Mouse (Mus musculus) fibroblast of lung, adult 2 months (primary cell): Measurements from ENCODE around the gene Ppp1r11.
"Not testable (repeated sequence)": the region's sequence is repeated elsewhere in the genome, so short reads cannot be mapped to it uniquely, and the experiment has no call there.

Experiments
- DNase-seq: peaks from one replicate; pipeline ENCODE4 v3.0.0-alpha.2; 2011; ENCODE audit warnings: low read depth

Gene Ppp1r11

GRCm38 (mm10) chr17:36950981-36951947 lies at the start of gene Ppp1r11:
Ppp1r11 (minus strand) TSS chr17:36951741.
- peak; percentile 97 for DNase-seq

DNA sequence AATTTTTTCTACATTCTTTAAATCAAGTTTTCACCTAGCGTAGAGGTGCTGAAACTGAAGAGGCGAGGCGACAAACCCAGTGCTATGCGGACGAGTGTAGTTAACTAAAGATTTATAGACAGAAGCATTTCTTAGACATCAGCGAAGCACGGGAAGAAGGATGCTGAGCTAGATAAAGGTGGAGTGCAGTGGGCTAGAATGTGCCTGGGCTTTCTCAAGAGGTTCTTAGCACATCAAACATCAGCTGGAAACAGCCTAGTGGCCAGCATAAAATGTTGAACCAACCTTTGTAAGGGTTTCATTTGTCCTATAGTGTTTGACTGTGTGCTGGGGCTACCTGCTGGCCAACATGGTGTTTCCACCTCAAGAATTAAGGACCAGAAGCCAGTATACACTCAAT lies 49.3 kb upstream of the Ppp1r11 start, which contains the start of gene Zfp57:
Gene Zfp57, plus strand, starts transcription at position 301 of the 400 bp plus-strand sequence.
- DNase-seq = no peak

GRCm38 (mm10) chr17:36998477-36998876 lies 46.9 kb upstream of the Ppp1r11 start:
- DNase-seq = no peak

DNA sequence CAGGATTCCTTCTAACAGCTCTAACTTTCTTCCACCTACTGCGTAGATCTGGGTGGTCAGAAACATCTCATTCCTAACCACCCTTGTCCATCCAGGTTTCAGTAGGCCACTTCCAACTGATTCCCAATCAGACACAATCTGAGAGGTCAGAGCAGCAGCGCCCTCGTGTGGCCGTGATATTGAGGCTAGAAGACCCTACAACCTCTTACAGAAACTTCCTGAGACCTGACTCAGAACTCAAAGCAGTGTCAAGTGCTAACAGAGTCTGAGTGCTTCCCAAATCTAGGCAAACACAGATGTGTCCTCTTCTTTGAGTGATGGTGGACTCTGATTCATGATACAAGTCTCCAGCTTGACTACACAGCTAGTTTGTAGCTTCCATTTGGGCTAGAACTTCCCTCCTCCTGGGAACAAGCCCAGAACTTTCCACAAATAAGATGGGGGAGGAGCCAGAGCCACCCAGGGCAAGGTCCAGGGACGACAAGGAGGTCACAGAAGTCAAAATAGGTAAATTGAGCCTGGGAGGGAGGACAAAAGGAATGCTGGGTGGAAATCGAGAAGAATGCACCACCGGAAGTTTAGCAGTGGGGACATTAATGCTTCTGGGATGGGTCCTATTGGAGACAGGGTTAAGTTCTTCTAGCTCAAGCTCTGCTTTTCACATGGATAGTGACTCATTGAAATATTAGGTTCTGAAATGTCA lies 45.6 kb upstream of the Ppp1r11 start:
- DNase-seq = peak; percentile 56

DNA sequence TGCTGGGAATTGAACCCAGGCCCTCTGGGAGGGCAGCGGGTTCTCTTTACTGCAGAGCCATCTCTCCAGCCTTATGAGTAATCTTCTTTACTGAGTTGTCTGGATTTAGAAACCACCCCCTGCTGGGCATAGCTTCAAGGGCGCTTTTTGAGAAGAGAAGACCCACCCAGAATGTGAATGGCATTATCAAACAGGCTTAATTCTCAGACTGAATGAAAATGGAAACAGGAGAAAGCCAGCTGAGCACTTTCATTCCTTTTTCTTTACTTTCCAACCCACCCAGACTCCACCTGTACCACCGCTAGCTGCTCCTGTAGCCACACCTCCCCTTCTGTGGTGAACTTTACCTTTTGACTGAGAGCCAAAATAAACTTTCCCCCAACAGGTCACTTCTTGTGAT lies 43.9 kb upstream of the Ppp1r11 start:
- no peak for DNase-seq

GRCm38 (mm10) chr17:36994528-36994927 lies 43.0 kb upstream of the Ppp1r11 start:
- no peak for DNase-seq

DNA sequence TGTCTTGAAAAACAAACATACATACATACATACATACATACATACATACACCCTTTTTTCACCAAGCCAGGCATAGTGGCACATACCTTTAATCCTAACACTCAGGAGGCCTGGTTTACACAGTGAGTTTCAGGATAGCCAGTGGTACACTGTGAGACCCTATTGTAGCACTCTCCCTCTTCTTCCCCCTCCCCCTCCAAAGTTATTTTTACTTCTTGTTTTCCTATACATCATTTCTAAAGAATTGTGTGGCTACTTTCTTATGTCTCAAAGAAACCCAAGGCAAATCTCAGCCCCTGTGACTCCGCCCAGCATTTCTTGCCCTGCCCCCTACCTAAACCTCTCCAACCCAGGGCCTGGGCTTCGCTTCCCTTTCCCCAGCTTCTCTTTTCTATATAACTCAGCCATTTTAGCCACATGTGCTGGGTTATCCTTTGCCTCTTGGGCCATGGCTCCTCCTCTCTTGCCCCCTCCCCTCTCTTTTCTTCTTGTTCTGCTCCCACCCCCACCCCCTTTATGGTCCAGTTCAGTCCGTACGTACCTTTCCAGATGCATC lies 42.3 kb upstream of the Ppp1r11 start:
- DNase-seq = no peak

DNA sequence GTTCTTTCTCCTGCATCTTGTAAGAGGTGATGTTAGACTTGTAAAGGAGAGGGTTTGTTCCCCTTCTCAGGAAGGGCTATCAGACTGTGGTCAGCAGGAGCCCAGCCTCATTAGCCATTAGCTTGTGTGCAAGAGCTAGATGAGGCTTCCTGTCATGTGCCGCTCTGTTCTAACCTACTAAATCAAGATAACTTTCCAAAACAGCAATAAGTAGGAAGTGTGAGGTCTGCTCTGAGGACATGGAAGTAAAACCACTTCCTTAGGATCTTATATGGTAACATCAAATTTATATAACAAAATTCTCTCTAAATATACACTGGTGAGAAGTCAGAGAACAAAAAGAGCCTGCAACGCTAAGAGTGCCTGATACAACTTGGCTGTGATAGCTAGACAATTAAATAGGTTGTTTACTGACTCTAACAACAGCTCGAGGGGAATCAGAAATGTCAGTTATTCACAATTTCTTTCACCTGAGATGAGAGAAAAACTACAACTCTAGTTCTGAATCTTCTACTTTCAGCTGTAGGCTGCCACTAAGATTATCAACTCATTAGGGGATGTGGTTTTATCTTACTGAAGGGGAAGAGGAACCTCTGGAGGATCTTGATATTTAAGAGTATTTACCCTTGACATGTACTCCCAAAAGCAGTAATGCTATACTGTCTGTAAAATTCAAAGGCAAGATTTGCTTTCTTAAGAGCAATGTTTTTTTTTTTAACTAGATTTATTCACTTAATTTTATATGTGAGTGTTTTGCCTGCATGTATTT lies 41.0 kb upstream of the Ppp1r11 start:
- no peak for DNase-seq

DNA sequence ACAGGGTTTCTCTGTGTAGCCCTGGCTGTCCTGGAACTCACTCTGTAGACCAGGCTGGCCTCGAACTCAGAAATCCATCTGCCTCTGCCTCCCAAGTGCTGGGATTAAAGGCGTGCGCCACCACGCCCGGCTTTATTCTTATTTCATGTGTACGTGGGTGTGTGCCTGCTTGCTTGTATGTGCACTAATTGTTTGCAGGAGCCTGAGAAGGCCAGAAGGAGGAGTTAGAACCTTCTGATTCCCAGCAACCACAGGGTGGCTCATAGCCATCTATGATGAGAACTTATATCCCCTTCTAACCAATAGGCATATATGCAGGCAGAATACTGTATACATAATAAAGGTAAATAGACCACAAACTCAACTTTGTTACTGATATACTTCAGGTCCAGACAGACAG lies 39.1 kb upstream of the Ppp1r11 start:
- not testable (repeated sequence) for DNase-seq

GRCm38 (mm10) chr17:36989437-36989836 lies 37.9 kb upstream of the Ppp1r11 start, which contains the start of gene H2-M5:
H2-M5 (minus strand) TSS chr17:36989537.
- no peak for DNase-seq

- DNase-seq = no peak
These were observed 36.9 kb upstream of the Ppp1r11 start for GRCm38 (mm10) chr17:36988475-36988874.

- DNase-seq = no peak
These were observed 31.0 kb upstream of the Ppp1r11 start for GRCm38 (mm10) chr17:36982253-36983155.

DNA sequence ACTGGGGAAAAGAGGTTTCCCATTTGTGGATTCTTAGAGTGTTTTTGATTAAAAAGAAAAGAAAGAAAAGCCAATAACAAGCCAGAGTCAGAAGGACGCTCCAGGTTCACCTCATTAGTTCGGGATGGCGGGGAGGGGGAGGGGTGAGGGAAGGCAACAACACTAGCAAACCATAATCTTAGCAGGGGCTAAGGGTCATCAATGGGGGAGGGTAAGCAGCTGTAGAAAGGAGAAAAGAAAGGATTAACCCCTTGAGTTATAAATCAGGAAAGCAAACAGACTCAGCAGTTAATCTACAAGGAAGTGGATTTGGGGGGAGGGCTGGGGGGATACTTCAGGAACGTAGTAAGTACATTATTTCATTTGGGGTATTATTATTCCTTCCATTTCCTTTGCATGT lies 30.3 kb upstream of the Ppp1r11 start:
- DNase-seq = no peak

DNA sequence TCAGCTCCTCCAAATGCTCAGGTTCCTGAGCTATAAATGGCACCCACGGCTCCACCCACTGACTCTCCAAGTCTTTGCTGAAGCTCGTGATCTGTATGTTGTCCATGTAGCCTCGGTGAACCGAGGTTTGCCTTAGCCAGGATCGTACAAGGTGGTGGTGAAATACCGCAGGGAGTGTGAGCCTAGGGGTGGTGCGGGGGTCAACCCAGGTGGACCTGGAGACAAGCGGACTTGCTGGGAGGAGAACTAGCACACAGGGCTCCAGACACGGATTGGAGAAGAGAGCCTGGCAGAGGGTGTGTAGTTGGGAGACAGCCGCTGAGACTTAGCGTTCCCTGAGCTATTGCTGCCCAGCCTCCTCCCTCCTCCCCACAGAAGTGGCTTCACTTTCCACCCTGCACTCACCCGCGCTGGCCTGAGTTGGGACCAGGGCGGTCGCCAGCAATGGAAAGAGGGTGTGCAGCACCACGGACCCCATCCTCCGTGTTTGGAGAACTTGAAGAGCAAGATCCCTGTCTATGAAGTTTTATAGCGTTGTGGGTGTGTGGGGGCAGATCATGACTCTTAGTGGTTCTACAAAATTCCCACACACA lies 29.8 kb upstream of the Ppp1r11 start, which contains the start of gene 2410137M14Rik:
Gene 2410137M14Rik, minus strand, starts transcription at position 17 of the 593 bp plus-strand sequence.
- DNase-seq = no peak

DNA sequence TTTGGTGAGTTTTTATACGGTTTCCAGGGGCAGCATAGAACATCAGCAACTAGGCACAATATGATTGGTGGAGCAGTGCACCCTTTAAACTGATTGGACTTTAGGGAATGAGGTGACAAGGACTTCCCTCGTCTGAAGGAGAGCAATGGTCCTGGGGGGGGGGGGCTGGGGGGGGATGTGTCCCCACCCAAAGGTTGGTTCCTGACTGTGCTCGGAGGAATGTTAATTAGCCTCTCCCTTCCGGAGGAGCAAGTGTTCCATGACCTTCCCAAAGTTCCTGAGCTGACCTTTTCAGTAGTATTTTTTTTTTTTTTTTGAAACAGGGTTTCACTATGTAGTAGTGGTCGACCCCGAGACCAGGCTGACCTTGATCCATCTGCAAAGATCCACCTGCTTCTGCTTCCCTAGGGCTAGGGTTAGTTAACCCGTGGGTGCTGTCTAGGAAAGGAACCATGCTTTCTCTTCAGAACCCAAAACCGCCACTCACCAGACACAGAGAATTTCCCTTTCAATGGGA lies 21.8 kb upstream of the Ppp1r11 start:
- no peak for DNase-seq

GRCm38 (mm10) chr17:36972791-36973190 lies 21.2 kb upstream of the Ppp1r11 start:
- no peak for DNase-seq

DNA sequence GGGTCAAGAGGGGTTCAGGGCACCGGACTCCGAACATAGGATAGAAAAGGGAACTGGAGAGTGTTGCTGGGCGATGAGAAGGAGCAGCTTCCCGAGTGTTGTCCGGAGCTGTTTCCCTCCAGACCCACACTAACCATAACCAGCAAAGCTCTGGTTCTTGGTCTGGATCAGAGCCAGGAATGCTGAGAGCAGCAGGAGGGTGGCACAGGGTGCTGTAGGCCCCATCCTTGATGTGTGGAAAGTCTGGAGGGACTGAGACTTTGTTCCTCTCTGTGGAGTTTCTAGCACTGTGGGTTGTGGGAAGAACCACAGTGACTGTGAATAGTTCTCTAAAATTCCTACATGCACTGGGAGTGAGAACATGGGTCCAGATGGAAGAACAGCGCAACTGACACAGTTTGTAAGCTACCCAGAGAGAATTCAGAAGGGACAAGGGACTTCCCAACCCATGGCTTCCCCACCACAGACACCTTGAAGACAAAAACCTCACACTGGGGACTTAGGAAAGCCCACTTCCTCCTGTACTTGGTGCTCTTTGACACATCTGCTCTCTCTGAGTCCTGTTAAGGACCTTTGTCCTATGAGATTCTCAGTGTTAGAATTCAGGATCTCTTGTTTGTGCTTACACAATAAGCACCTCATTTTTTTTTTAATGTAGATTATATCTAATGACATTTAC lies 19.8 kb upstream of the Ppp1r11 start:
- DNase-seq = no peak

DNA sequence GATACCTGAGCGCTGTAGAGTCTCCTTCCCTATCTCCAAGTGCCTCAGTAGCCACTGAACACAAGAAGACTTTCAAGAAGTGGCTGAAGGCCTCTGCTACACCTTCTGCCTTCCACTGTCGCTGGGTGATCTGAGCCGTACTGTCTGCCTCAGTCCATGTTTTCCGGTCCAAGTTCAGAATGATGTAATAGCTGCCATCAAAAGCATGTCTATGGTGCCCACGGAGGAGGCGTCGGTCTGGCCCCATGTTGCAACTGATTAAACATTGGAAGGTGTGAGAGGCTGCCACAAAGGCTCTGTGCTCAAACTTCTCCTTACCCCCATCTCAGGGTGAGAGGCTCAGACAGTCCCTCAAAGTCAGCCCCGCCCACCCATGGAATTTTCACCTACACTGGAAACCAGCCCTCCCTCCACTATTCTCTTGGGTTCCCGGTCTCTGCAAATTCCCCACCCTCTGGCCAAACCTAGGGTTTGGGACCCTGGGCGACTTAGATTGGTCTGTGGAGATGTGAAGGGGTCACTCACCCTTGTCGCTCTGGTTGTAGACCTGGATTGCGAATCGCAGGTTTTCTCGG lies 18.9 kb upstream of the Ppp1r11 start:
- no peak for DNase-seq

DNA sequence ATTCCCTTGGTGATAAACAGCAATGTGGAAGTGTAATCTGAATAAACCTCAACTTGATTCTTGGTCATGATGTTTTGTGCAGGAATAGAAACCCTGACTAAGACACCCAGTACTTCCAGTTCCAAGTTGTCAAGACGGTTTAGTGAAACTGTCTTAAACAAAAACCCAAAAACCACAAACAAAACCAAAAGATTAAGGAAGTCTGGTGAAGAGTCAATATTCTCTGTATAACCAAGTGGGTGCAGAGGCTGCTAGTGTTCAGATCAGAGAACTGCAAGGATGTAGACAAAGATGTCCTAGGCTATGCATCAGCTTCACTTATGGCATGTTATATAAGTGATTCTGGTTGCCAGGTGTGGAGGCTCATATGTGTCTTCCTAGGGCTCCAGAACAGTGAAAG lies 15.3 kb upstream of the Ppp1r11 start:
- no peak for DNase-seq
